Mouse (Mus musculus) neural tube, embryonic 11.5 days (tissue): Measurements from ENCODE around the gene Tbc1d1. TPM values are rescaled to one million over a fixed set of nuclear protein-coding genes. Genes with fewer than 3 reads are reported as not detected.

ENCODE experiments used
- ATAC-seq: fragments of 200-750 bp; cut with Nextera tagmentation; 2 replicates; pipeline ENCODE4 v1.8.0; 2017; ENCODE audit warnings: moderate number of reproducible peaks, mild to moderate bottlenecking, moderate TSS enrichment, moderate library complexity; ENCODE audit not compliant: insufficient read depth, low FRiP score, low TSS enrichment
- DNase-seq: peaks from one replicate; pipeline ENCODE4 v3.0.0-alpha.2; 2015; ENCODE audit warnings: low spot score
- H3K27ac ChIP-seq: fragments of 300-500 bp; sonication (generic); 2 replicates; pipeline ENCODE4 v1.5.1; 2014; ENCODE audit warnings: low read depth, mild to moderate bottlenecking, low read length
- H3K27me3 ChIP-seq: fragments of 300-500 bp; sonication (generic); 2 replicates; pipeline ENCODE4 v1.6.1; 2014; ENCODE audit warnings: mild to moderate bottlenecking, low read length, mixed read lengths; ENCODE audit not compliant: control insufficient read depth, insufficient read depth
- H3K36me3 ChIP-seq: fragments of 300-500 bp; sonication (generic); 2 replicates; pipeline ENCODE4 v1.6.1; 2014; ENCODE audit warnings: mild to moderate bottlenecking, low read length, moderate library complexity, mixed read lengths; ENCODE audit not compliant: control insufficient read depth, insufficient read depth
- H3K4me1 ChIP-seq: fragments of 300-500 bp; sonication (generic); 2 replicates; pipeline ENCODE4 v1.6.1; 2014; ENCODE audit warnings: low read length, mixed read lengths; ENCODE audit not compliant: control insufficient read depth, insufficient read depth
- H3K4me2 ChIP-seq: fragments of 300-500 bp; sonication (generic); 2 replicates; pipeline ENCODE4 v1.6.1; 2014; ENCODE audit warnings: low read depth, mild to moderate bottlenecking, moderate library complexity
- H3K4me3 ChIP-seq: fragments of 300-500 bp; sonication (generic); 2 replicates; pipeline ENCODE4 v1.5.1; 2014; ENCODE audit warnings: low read depth, low read length
- H3K9ac ChIP-seq: fragments of 300-500 bp; sonication (generic); 2 replicates; pipeline ENCODE4 v1.6.1; 2014; ENCODE audit warnings: mild to moderate bottlenecking, low read length
- H3K9me3 ChIP-seq: fragments of 300-500 bp; sonication (generic); 2 replicates; pipeline ENCODE4 v1.6.1; 2016; ENCODE audit warnings: low read length; ENCODE audit not compliant: control insufficient read depth
- WGBS: fragments of 180-500 bp; shearing (Covaris S2); extraction: QIAGEN DNeasy Blood & Tissue Kit; methylation state at CpG from one replicate; pipeline ENCODE4 v1.1.7; 2014; 5-methylcytosine and 5-hydroxymethylcytosine counted together
- polyA plus RNA-seq: library from polyadenylated mRNA; unstranded; fragments of >200 nt; fragmentation: Nextera tagmentation; extraction: Ambion mirVana; gene quantifications from 2 replicates; pipeline ENCODE4 v1.2.1, GENCODE M21; 2014

Gene Tbc1d1
- polyA plus RNA-seq, 1 experiment from 2014 or later = 32.4 TPM

DNA sequence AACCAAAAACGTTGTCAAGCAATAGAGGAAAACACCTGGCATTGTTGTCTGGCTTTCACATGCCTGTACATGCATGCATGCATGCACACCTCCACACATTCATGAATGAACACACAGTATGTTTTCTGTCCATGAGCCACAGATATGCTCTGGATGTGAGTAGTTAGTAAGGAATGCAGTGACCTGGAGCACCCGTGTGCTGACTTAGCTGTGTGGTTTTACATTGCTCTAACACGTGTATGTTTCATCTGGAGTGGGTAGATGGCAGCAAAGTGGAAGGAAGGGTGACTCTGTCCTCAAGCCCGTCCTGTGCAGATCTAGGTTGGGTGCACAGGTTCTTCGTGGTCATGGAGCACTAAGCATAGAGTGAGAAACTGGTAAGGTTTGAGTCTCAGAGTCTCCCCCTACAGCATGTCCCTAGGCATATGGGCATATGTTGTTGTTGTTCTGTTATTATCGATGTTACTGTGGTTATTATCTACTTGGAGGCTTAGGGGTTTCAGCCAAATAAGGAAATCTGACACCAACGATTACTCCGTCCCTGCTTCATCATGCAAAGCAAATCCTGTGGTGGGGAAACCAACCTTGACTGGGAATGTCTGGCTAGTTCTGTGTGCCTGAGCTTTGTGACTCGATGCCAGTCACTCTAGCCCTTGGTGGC, 86.8 kb downstream of the Tbc1d1 start:
- DNase-seq = no peak
- Histone ChIP-seq H3K9ac (no peak overlapping the region), H3K4me1 (peaks cover 16% of the 10 kb centered on the region), H3K9me3 (no peaks in the 10 kb centered on the region), H3K27me3 (no peaks in the 10 kb centered on the region), H3K4me2 (no peak overlapping the region), H3K27ac (no peak overlapping the region), H3K4me3 (no peak overlapping the region), H3K36me3 (no peaks in the 10 kb centered on the region)
- WGBS = 82% methylated on average over 9 of the region's 9 CpGs
- ATAC-seq = no peak

DNA sequence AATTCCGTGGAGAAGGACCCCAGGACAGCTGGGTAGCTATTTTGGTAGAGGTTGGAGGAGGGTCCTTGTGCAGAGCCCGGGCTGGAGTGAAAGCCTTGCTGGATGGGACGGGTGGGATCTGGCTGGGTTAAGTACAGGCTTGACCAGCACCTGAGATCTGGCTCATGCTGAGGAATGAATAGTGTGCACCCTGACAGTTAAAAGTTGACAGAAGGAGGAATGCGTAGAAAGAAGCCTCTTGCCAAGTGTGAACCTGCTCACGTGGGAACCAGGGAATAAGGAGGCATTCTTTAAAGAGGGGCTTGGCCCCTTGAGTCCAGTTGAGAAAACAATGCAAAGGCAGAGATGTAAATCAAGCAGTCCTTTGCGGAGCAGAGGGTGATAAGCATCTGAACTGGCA, 87.6 kb downstream of the Tbc1d1 start:
- no peak for DNase-seq
- Histone ChIP-seq H3K9me3 (no peaks in the 10 kb centered on the region), H3K4me3 (no peak overlapping the region), H3K36me3 (no peaks in the 10 kb centered on the region), H3K9ac (no peak overlapping the region), H3K27me3 (no peaks in the 10 kb centered on the region), H3K4me2 (no peak overlapping the region), H3K4me1 (peaks cover 16% of the 10 kb centered on the region), H3K27ac (no peak overlapping the region)
- 39% methylated on average over 6 of the region's 6 CpGs for WGBS
- no peak for ATAC-seq

DNA sequence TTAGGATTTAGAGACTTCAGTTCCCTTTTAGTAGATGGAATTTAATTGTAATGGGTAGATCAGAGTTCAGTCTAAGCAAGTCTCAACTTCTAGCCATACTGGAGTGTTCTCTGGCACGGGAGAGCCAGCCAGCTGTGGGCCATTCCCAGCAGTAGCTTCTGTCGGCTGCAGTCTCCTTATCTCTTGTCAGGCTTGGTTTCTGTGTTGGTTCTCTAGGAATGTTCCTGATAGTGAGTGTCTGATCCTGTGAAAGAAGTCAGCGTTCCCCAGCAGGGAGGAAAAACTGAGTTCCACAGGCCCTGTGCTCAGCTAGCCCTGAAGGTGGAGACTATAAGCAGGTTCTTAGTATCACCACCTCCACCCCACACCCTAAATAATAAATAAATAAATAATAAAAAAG, 88.2 kb downstream of the Tbc1d1 start:
- Histone ChIP-seq H3K27ac (no peak overlapping the region), H3K9ac (no peak overlapping the region), H3K4me1 (peaks cover 16% of the 10 kb centered on the region), H3K4me2 (no peak overlapping the region), H3K9me3 (no peaks in the 10 kb centered on the region), H3K27me3 (no peaks in the 10 kb centered on the region), H3K36me3 (no peaks in the 10 kb centered on the region), H3K4me3 (no peak overlapping the region)
- ATAC-seq = no peak
- no peak for DNase-seq
- WGBS = 54% methylated on average over 3 of the region's 3 CpGs

DNA sequence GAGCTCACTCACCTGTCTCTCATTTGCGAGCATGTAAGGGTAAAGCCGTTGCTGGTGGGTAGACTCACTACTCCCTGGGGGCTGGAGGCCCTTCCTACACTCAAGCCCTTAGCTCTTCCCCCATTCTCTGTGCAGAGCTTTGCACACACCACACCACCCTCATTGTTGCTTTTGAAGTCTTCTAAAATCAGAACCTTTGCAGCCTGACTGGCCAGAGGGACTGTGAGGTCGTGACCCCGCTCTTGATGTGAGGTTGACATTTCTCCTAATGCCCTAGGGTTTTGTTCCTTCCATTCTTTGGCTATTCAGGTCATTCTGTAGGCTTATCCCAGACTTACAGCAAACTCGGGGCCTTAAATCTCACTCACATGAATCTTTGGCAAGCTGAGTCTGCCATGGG, 88.6 kb downstream of the Tbc1d1 start:
- DNase-seq (no peak), ATAC-seq (no peak)
- Histone ChIP-seq H3K36me3 (no peaks in the 10 kb centered on the region), H3K4me3 (no peak overlapping the region), H3K27me3 (no peaks in the 10 kb centered on the region), H3K4me2 (no peak overlapping the region), H3K4me1 (peaks cover 16% of the 10 kb centered on the region), H3K27ac (no peak overlapping the region), H3K9ac (no peak overlapping the region), H3K9me3 (no peaks in the 10 kb centered on the region)
- WGBS = 35% methylated on average over 5 of the region's 5 CpGs

DNA sequence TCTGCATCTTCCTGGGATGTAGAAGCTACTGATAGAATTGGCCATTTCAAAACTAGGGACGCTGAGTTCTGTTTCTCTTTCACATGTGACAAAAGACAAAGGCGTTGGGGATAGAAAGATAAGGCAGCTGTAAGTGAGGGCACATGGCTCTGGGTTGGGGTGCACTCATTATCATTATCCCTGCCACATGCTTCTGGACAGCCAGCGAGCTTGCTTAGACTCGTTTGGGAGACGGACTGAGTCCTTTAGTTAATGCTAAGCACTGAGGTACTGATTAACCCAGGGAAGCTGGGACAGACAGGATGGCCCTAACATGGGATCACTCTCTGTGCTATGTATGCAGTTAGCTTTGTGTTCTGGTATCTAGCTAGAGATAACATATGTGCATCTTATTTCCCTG, 95.3 kb downstream of the Tbc1d1 start:
- no peaks in the 10 kb centered on the region for H3K36me3 ChIP-seq
- no peak overlapping the region for H3K4me3 ChIP-seq
- DNase-seq = no peak
- H3K4me2 ChIP-seq = no peak overlapping the region
- no peak for ATAC-seq
- H3K27me3 ChIP-seq = no peaks in the 10 kb centered on the region
- no peak overlapping the region for H3K27ac ChIP-seq
- H3K9me3 ChIP-seq = no peaks in the 10 kb centered on the region
- no peak overlapping the region for H3K9ac ChIP-seq
- no peaks in the 10 kb centered on the region for H3K4me1 ChIP-seq
- WGBS = 59% methylated on average over 5 of the region's 5 CpGs

DNA sequence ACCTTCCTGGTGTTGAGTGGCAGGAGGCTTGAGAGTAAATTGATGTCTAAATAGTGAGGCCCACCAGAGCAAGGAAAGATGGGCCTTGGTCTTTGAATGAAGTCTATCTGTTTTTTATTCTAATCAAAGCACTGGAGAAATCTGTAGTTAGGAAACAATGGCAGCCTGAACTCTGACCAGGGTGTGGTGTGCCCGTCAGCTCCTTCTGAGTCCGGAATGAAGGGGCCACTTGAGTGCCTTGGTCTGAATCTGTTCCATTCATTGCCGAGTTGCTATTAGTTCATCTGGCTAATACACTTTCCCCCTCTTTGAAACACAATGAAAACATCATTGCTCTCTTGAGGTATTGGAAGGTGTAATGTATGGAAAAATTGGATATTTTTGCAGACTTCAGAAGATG, 98.2 kb downstream of the Tbc1d1 start:
- ATAC-seq (no peak), DNase-seq (no peak)
- Histone ChIP-seq H3K27me3 (no peaks in the 10 kb centered on the region), H3K4me1 (no peaks in the 10 kb centered on the region), H3K9ac (no peak overlapping the region), H3K9me3 (no peaks in the 10 kb centered on the region), H3K4me2 (no peak overlapping the region), H3K36me3 (no peaks in the 10 kb centered on the region), H3K4me3 (no peak overlapping the region), H3K27ac (no peak overlapping the region)
- 40% methylated on average over 3 of the region's 3 CpGs for WGBS

DNA sequence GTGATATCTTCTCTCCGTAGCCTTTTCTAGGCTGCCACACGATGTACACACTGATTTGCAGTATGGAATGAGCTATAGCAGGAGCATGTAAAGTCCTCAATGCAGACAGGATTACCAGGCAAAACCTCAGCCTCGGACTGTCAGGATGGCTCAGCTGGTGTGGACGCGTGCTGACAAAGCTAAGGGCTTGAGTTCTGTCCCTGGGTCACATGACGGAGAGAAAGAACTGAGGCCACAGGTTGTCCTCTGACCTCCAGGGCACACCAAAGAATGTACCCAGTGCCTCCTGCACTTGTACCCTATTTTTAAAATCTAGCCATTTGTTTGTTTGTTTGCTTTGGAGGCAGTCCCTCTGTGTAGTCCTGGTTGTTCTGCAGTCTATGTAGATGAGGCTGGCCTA, 98.9 kb downstream of the Tbc1d1 start:
- ATAC-seq (no peak), DNase-seq (no peak)
- Histone ChIP-seq H3K9ac (no peak overlapping the region), H3K4me2 (no peak overlapping the region), H3K36me3 (no peaks in the 10 kb centered on the region), H3K9me3 (no peaks in the 10 kb centered on the region), H3K4me3 (no peak overlapping the region), H3K4me1 (no peaks in the 10 kb centered on the region), H3K27ac (no peak overlapping the region), H3K27me3 (no peaks in the 10 kb centered on the region)
- 40% methylated on average over 6 of the region's 6 CpGs for WGBS

DNA sequence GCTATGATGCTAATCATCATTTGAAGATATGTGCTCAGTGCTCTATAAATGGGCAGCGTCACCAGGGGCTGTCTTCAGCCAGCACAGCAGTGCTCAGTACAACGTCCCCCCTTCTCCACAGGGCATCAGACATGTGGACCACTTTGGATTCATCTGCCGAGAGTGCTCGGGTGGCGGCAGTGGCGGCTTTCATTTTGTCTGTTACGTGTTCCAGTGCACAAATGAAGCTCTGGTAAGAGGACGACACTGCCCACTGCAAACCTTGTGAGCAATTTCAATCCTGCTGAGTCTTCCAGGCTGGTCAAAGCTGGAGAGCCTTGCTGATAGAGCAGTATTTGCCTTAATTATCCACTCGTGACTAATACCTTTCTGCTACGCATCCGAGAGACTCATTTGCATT, 107.2 kb downstream of the Tbc1d1 start:
- Histone ChIP-seq H3K4me3 (no peak overlapping the region), H3K9me3 (no peaks in the 10 kb centered on the region), H3K36me3 (no peaks in the 10 kb centered on the region), H3K27me3 (no peaks in the 10 kb centered on the region), H3K4me2 (no peak overlapping the region), H3K27ac (no peak overlapping the region), H3K9ac (no peak overlapping the region), H3K4me1 (no peaks in the 10 kb centered on the region)
- ATAC-seq (no peak), DNase-seq (no peak)
- WGBS = 87% methylated on average over 11 of the region's 11 CpGs

DNA sequence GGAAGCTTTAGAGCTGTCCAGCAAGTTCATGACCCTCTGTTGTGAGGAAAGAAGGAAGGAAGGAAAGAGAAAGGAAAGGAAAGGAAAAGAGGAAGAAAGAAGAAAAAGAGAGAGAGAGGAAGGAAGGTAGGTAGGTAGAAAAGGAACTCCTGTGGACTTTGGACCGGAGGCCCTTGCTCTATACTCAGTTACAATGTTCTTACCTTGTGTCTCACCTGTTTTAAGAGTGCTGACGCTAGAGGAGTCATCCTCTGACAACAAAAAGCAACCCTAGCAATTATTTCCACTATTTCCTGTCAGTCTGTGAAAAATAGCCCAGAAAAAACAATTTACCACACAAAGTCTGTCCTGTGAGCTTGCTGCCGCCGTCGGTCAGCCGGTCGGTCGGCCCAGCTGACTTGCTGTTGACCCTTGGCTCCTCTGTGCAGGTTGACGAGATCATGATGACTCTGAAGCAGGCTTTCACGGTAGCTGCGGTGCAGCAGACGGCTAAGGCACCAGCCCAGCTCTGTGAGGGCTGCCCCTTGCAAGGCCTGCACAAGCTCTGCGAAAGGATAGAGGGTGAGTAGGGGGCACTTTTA, 107.9 kb downstream of the Tbc1d1 start:
- ATAC-seq (no peak), DNase-seq (no peak)
- no peaks in the 10 kb centered on the region for H3K9me3 ChIP-seq
- H3K4me3 ChIP-seq = no peak overlapping the region
- no peak overlapping the region for H3K27ac ChIP-seq
- no peaks in the 10 kb centered on the region for H3K4me1 ChIP-seq
- H3K4me2 ChIP-seq = no peak overlapping the region
- no peaks in the 10 kb centered on the region for H3K36me3 ChIP-seq
- H3K9ac ChIP-seq = no peak overlapping the region
- WGBS = 80% methylated on average over 13 of the region's 13 CpGs
- H3K27me3 ChIP-seq = no peaks in the 10 kb centered on the region
